Comparison of ENCODE assay signal across 26 mouse cellular contexts in the genomic region with DNA sequence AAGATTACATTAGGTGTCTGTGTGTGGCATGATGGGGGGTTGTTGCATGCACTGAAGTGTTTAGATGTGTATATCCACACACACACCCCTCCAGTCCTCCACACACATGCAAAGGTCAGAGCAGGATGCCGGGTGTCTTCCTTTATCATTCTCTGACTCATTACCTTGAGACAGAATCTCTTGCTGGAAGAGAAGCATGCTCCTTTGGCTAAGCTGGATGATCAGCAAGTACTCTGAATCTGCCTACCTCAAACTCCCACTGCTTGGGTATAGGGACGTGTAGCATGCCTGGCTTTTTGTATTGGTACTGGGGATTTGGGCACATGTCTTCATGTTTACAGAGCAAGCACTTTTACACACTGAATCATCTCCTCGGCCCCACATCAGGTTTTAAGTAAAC.
DNase-seq lines count a peak whose midpoint lies in the region; ATAC-seq and TF ChIP-seq lines count a peak whose summit lies in the region.
"Had no signal": no experiment of that assay in that cellular context is flagged by ENCODE, and none has a peak within 500 bp of the region (broad histone marks: within the 10 kb centered on the region; RNA-seq: fewer than 3 reads in every experiment).

No protein-coding gene starts in this region.

- H3K27ac ChIP-seq in forebrain, embryonic 15.5 days (replicated peaks) = peak overlapping the region; percentile 75; the same call in 1 of the 2 replicates
- no peak overlapping the region for H3K27ac ChIP-seq in forebrain, embryonic 11.5 days (ENCODE audit: low read depth, low read length)
- H3K27ac ChIP-seq in left cerebral cortex, adult 2 months = peak overlapping the region; percentile 59; the same call in 1 of the 2 replicates
- peak overlapping the region; percentile 67 for H3K27ac ChIP-seq in forebrain, embryonic 16.5 days (ENCODE audit: low read length)
- peak overlapping the region; percentile 66 for H3K27ac ChIP-seq in olfactory bulb, adult 2 months (ENCODE audit: insufficient read depth, low read depth, low read length)
- H3K27ac ChIP-seq in heart, embryonic 11.5 days (ENCODE audit: low read depth, low read length) = no peak overlapping the region
- H3K27ac ChIP-seq: gastrocnemius, adult 2 months; heart, embryonic 15.5 days; hindbrain, embryonic 10.5 days; hindbrain, embryonic 13.5 days; intestine, embryonic 15.5 days had no signal

- H3K36me3 ChIP-seq in forebrain, embryonic 15.5 days = no peaks in the 10 kb centered on the region
- no peaks in the 10 kb centered on the region for H3K36me3 ChIP-seq in forebrain, embryonic 11.5 days (ENCODE audit: control insufficient read depth, insufficient read depth, low read length)
- no peaks in the 10 kb centered on the region for H3K36me3 ChIP-seq in forebrain, embryonic 16.5 days (ENCODE audit: control insufficient read depth, insufficient read depth)
- no peaks in the 10 kb centered on the region for H3K36me3 ChIP-seq in heart, embryonic 11.5 days (ENCODE audit: control insufficient read depth, insufficient read depth, low read length)
- H3K36me3 ChIP-seq: heart, embryonic 12.5 days; heart, embryonic 15.5 days; hindbrain, embryonic 10.5 days; hindbrain, embryonic 13.5 days; intestine, embryonic 15.5 days had no signal

- no peak for TF ChIP-seq POLR2A in olfactory bulb, adult 2 months (IDR thresholded peaks at IDR 0.05; ENCODE audit: insufficient read depth, low read depth, low read length)

- ATAC-seq in forebrain, embryonic 15.5 days (replicated peaks) = 0 out of 2 replicates have a peak, but pooled peaks have one; percentile 38
- no peak for ATAC-seq in forebrain, embryonic 11.5 days (replicated peaks; ENCODE audit: low FRiP score)
- peak; percentile 22; the same call in 1 of the 2 replicates for ATAC-seq in forebrain, embryonic 16.5 days
- ATAC-seq in heart, embryonic 11.5 days (replicated peaks; ENCODE audit: insufficient number of reproducible peaks, low FRiP score, low TSS enrichment) = no peak
- ATAC-seq: CD4-positive, CD25-positive, alpha-beta regulatory T cell, adult 4 months; hindbrain, embryonic 16.5 days; intestine, embryonic 15.5 days had no signal

- TF ChIP-seq CTCF in left cerebral cortex, adult 2 months (IDR thresholded peaks at IDR 0.05) = no peak
- no peak for TF ChIP-seq CTCF in olfactory bulb, adult 2 months (IDR thresholded peaks at IDR 0.05; ENCODE audit: insufficient read depth, low read depth, low read length)

- no peak overlapping the region for H3K4me2 ChIP-seq in forebrain, embryonic 15.5 days (replicated peaks)
- no peak overlapping the region for H3K4me2 ChIP-seq in forebrain, embryonic 11.5 days (ENCODE audit: low read depth, low read length, severe bottlenecking)
- H3K4me2 ChIP-seq in forebrain, embryonic 16.5 days (ENCODE audit: low read length) = no peak overlapping the region
- no peak overlapping the region for H3K4me2 ChIP-seq in heart, embryonic 11.5 days
- H3K4me2 ChIP-seq: heart, embryonic 12.5 days; heart, embryonic 15.5 days; hindbrain, embryonic 13.5 days; intestine, embryonic 15.5 days had no signal

- no peak for DNase-seq in forebrain, embryonic 11.5 days (ENCODE audit: low spot score)
- DNase-seq in left cerebral cortex, adult 2 months (ENCODE audit: extremely low spot score in 1 of 2, low spot score in 2 of 2) = no peak
- no peak for DNase-seq in left cerebral cortex, postnatal 10 days (ENCODE audit: extremely low spot score in 1 of 2, low spot score in 2 of 2)
- DNase-seq: adrenal gland, adult 2 months; adrenal gland, postnatal 14 days; cerebellum, adult 11-12 months; cerebellum, adult 8-10 months; cerebellum, postnatal 10 days; cerebellum, postnatal 36 days; gastrocnemius, adult 2 months; gastrocnemius, postnatal 14 days; heart, adult 11 months; heart, postnatal 10 days; heart, postnatal 36 days; kidney, adult 11 months had no signal

- intact Hi-C loops in left cerebral cortex, adult 2 months (cut with DNase I) = loop anchor here (2.0 to 5.0 kb wide), 2 partner anchors 34 to 205 kb away; no protein-coding TSS in a partner anchor
- intact Hi-C loops in left cerebral cortex, postnatal 10 days (cut with DNase I) = no loop called here

- H3K4me3 ChIP-seq in forebrain, embryonic 15.5 days = no peak overlapping the region
- H3K4me3 ChIP-seq in forebrain, embryonic 11.5 days (ENCODE audit: low read depth, low read length) = no peak overlapping the region
- H3K4me3 ChIP-seq in left cerebral cortex, adult 2 months = no peak overlapping the region
- no peak overlapping the region for H3K4me3 ChIP-seq in forebrain, embryonic 16.5 days (replicated peaks; ENCODE audit: low read length)
- H3K4me3 ChIP-seq in olfactory bulb, adult 2 months (ENCODE audit: insufficient read depth, low read depth, low read length) = no peak overlapping the region
- no peak overlapping the region for H3K4me3 ChIP-seq in heart, embryonic 11.5 days (ENCODE audit: low read depth, low read length)
- H3K4me3 ChIP-seq: gastrocnemius, adult 2 months; heart, embryonic 12.5 days; heart, embryonic 15.5 days; hindbrain, embryonic 10.5 days; hindbrain, embryonic 13.5 days; intestine, embryonic 15.5 days had no signal

- no peaks in the 10 kb centered on the region for H3K9me3 ChIP-seq in forebrain, embryonic 15.5 days
- H3K9me3 ChIP-seq in forebrain, embryonic 11.5 days (ENCODE audit: control insufficient read depth, low read length) = no peaks in the 10 kb centered on the region
- no peaks in the 10 kb centered on the region for H3K9me3 ChIP-seq in forebrain, embryonic 16.5 days (ENCODE audit: control insufficient read depth, low read length)
- no peaks in the 10 kb centered on the region for H3K9me3 ChIP-seq in heart, embryonic 11.5 days (replicated peaks; ENCODE audit: control insufficient read depth, low read length)
- H3K9me3 ChIP-seq: heart, embryonic 12.5 days; heart, embryonic 15.5 days; hindbrain, embryonic 10.5 days; hindbrain, embryonic 13.5 days; intestine, embryonic 15.5 days had no signal

- no peak overlapping the region for H3K9ac ChIP-seq in forebrain, embryonic 15.5 days (replicated peaks)
- H3K9ac ChIP-seq in forebrain, embryonic 11.5 days (ENCODE audit: low read length) = no peak overlapping the region
- H3K9ac ChIP-seq in forebrain, embryonic 16.5 days (replicated peaks; ENCODE audit: low read depth, low read length) = no peak overlapping the region
- H3K9ac ChIP-seq in heart, embryonic 11.5 days (ENCODE audit: low read depth, low read length) = no peak overlapping the region
- H3K9ac ChIP-seq: heart, embryonic 12.5 days; heart, embryonic 15.5 days; hindbrain, embryonic 13.5 days; intestine, embryonic 15.5 days had no signal

- peaks cover 20% of the 10 kb centered on the region for H3K4me1 ChIP-seq in forebrain, embryonic 15.5 days
- H3K4me1 ChIP-seq in forebrain, embryonic 11.5 days (replicated peaks; ENCODE audit: control insufficient read depth, insufficient read depth, low read length) = no peaks in the 10 kb centered on the region
- H3K4me1 ChIP-seq in forebrain, embryonic 16.5 days (replicated peaks; ENCODE audit: control insufficient read depth, insufficient read depth, low read length) = peaks cover 19% of the 10 kb centered on the region
- H3K4me1 ChIP-seq in olfactory bulb, adult 2 months (ENCODE audit: control insufficient read depth, insufficient read depth, low read length) = peaks cover 6% of the 10 kb centered on the region
- no peaks in the 10 kb centered on the region for H3K4me1 ChIP-seq in heart, embryonic 11.5 days (ENCODE audit: control insufficient read depth, insufficient read depth, low read length)
- H3K4me1 ChIP-seq: heart, embryonic 12.5 days; heart, embryonic 15.5 days; hindbrain, embryonic 10.5 days; intestine, embryonic 15.5 days had no signal

- no peaks in the 10 kb centered on the region for H3K27me3 ChIP-seq in forebrain, embryonic 15.5 days
- no peaks in the 10 kb centered on the region for H3K27me3 ChIP-seq in forebrain, embryonic 11.5 days (ENCODE audit: control insufficient read depth, insufficient read depth, low read length)
- no peaks in the 10 kb centered on the region for H3K27me3 ChIP-seq in forebrain, embryonic 16.5 days (replicated peaks; ENCODE audit: control insufficient read depth, insufficient read depth, low read length)
- H3K27me3 ChIP-seq in heart, embryonic 11.5 days (ENCODE audit: control insufficient read depth, insufficient read depth, low read length) = no peaks in the 10 kb centered on the region
- H3K27me3 ChIP-seq: heart, embryonic 12.5 days; heart, embryonic 15.5 days; hindbrain, embryonic 13.5 days; intestine, embryonic 15.5 days had no signal

- WGBS in forebrain, embryonic 15.5 days = 75% methylated on average over 3 of the region's 3 CpGs
- 85% methylated on average over 3 of the region's 3 CpGs for WGBS in forebrain, embryonic 11.5 days
- 72% methylated on average over 3 of the region's 3 CpGs for WGBS in forebrain, embryonic 16.5 days
- WGBS in olfactory bulb, adult 2 months = 22% methylated on average over 3 of the region's 3 CpGs
- WGBS in heart, embryonic 11.5 days (ENCODE audit: insufficient replicate concordance) = 60% methylated on average over 3 of the region's 3 CpGs

Comparison
In these comparisons a context has a peak if more than half of its experiments do, and no peak if none do; other contexts are left out.
1. ATAC-seq: peak in forebrain, embryonic 15.5 days (single experiment) and forebrain, embryonic 16.5 days (single experiment); none in forebrain, embryonic 11.5 days (single experiment) and heart, embryonic 11.5 days (single experiment).
2. H3K27ac ChIP-seq: peak in forebrain, embryonic 15.5 days (single experiment), left cerebral cortex, adult 2 months (single experiment), forebrain, embryonic 16.5 days (single experiment) and olfactory bulb, adult 2 months (single experiment); none in forebrain, embryonic 11.5 days (single experiment) and heart, embryonic 11.5 days (single experiment).